Comparison of ENCODE assay signal across 8 mouse cellular contexts in genomic region chr16:77500981-77501380, GRCm38 (mm10).
DNase-seq lines count a peak whose midpoint lies in the region; ATAC-seq and TF ChIP-seq lines count a peak whose summit lies in the region.

No protein-coding gene starts in this region.

- peak overlapping the region; percentile 95 for H3K27ac ChIP-seq in embryonic fibroblast, embryonic 13.5 days (ENCODE audit: insufficient read depth, low read length)
- H3K27ac ChIP-seq in hindbrain, embryonic 12.5 days, result peak overlapping the region; percentile 84
- H3K27ac ChIP-seq in liver, embryonic 11.5 days (ENCODE audit: low read depth, low read length), result 0 out of 2 replicates have a peak overlapping the region, but pooled peaks have one; percentile 73
- H3K27ac ChIP-seq in stomach, embryonic 14.5 days (ENCODE audit: low read length), result peak overlapping the region; percentile 98

- ATAC-seq in hindbrain, embryonic 12.5 days (ENCODE audit: low FRiP score), result no peak
- ATAC-seq in liver, embryonic 11.5 days (replicated peaks; ENCODE audit: low FRiP score), result no peak
- ATAC-seq in stomach, embryonic 14.5 days (ENCODE audit: insufficient number of reproducible peaks, insufficient read depth, low FRiP score, low read depth), result no peak

- TF ChIP-seq POLR2A in embryonic fibroblast, embryonic 13.5 days (IDR thresholded peaks at IDR 0.05; ENCODE audit: low read depth, low read length), result no peak

- H3K9ac ChIP-seq in hindbrain, embryonic 12.5 days, result peak overlapping the region; percentile 49; the same call in 1 of the 2 replicates
- no peak overlapping the region for H3K9ac ChIP-seq in liver, embryonic 11.5 days (ENCODE audit: low read depth, low read length)
- peak overlapping the region; percentile 57 for H3K9ac ChIP-seq in stomach, embryonic 14.5 days (replicated peaks; ENCODE audit: low read depth, low read length)

- TF ChIP-seq CTCF in embryonic fibroblast, embryonic 13.5 days (IDR thresholded peaks at IDR 0.05; ENCODE audit: borderline replicate concordance, insufficient read depth, low read length), result no peak

- WGBS in hindbrain, embryonic 12.5 days, result 20% methylated on average over 4 of the region's 4 CpGs
- WGBS in liver, embryonic 11.5 days, result 72% methylated on average over 4 of the region's 4 CpGs
- 3% methylated on average over 4 of the region's 4 CpGs for WGBS in stomach, embryonic 14.5 days

- DNase-seq in gastrocnemius, postnatal 10 days, result peak; percentile 7
- DNase-seq in gastrocnemius, postnatal 36 days, result no peak
- DNase-seq in liver, embryonic 11.5 days (ENCODE audit: low spot score), result no peak
- DNase-seq in layer of hippocampus, adult 11-12 months (ENCODE audit: low spot score), result no peak
- DNase-seq in layer of hippocampus, adult 9-11 months, result no peak

- H3K27me3 ChIP-seq in hindbrain, embryonic 12.5 days, result no peaks in the 10 kb centered on the region
- H3K27me3 ChIP-seq in liver, embryonic 11.5 days (replicated peaks; ENCODE audit: control insufficient read depth, insufficient read depth, low read length), result no peaks in the 10 kb centered on the region
- H3K27me3 ChIP-seq in stomach, embryonic 14.5 days (ENCODE audit: control insufficient read depth, insufficient read depth, low read length), result no peaks in the 10 kb centered on the region

- H3K4me1 ChIP-seq in embryonic fibroblast, embryonic 13.5 days (ENCODE audit: control insufficient read depth, insufficient read depth, low read length), result no peaks in the 10 kb centered on the region
- peaks cover 15% of the 10 kb centered on the region; the same call in 1 of the 2 replicates for H3K4me1 ChIP-seq in hindbrain, embryonic 12.5 days
- no peaks in the 10 kb centered on the region for H3K4me1 ChIP-seq in liver, embryonic 11.5 days (replicated peaks; ENCODE audit: control insufficient read depth, insufficient read depth, low read length)
- peaks cover 4% of the 10 kb centered on the region; the same call in 1 of the 2 replicates for H3K4me1 ChIP-seq in stomach, embryonic 14.5 days (ENCODE audit: control insufficient read depth, insufficient read depth, low read length)

- intact Hi-C loops in gastrocnemius, postnatal 36 days (cut with DNase I), result loop anchor here (2.0 to 5.0 kb wide), 3 partner anchors 79 to 174 kb away; no protein-coding TSS in a partner anchor

- H3K4me3 ChIP-seq in embryonic fibroblast, embryonic 13.5 days (ENCODE audit: insufficient read depth, low read length), result peak overlapping the region; percentile 50
- peak overlapping the region; percentile 25 for H3K4me3 ChIP-seq in hindbrain, embryonic 12.5 days
- no peak overlapping the region for H3K4me3 ChIP-seq in liver, embryonic 11.5 days (ENCODE audit: low read depth, low read length)
- peak overlapping the region; percentile 43 for H3K4me3 ChIP-seq in stomach, embryonic 14.5 days (ENCODE audit: low read depth, low read length)

- peak overlapping the region; percentile 46 for H3K4me2 ChIP-seq in hindbrain, embryonic 12.5 days (replicated peaks)
- H3K4me2 ChIP-seq in liver, embryonic 11.5 days, result peak overlapping the region; percentile 39
- peak overlapping the region; percentile 44 for H3K4me2 ChIP-seq in stomach, embryonic 14.5 days (replicated peaks; ENCODE audit: low read depth, low read length)

- H3K36me3 ChIP-seq in hindbrain, embryonic 12.5 days, result no peaks in the 10 kb centered on the region
- H3K36me3 ChIP-seq in liver, embryonic 11.5 days (ENCODE audit: control insufficient read depth, insufficient read depth, low read length), result no peaks in the 10 kb centered on the region
- no peaks in the 10 kb centered on the region for H3K36me3 ChIP-seq in stomach, embryonic 14.5 days (ENCODE audit: control insufficient read depth, insufficient read depth, low read length)

- no peaks in the 10 kb centered on the region for H3K9me3 ChIP-seq in hindbrain, embryonic 12.5 days (replicated peaks)
- no peaks in the 10 kb centered on the region for H3K9me3 ChIP-seq in liver, embryonic 11.5 days (ENCODE audit: control insufficient read depth, low read length)
- no peaks in the 10 kb centered on the region for H3K9me3 ChIP-seq in stomach, embryonic 14.5 days (ENCODE audit: control insufficient read depth, low read depth, low read length)
